Mouse (Mus musculus): ENCODE data around the gene Sfrp5. TPM values are rescaled to one million over a fixed set of nuclear protein-coding genes. Genes with fewer than 3 reads are reported as not detected.

Sfrp5 gene
- total RNA-seq, 2 experiments from 2014 or later, result 5.1 to 6.2 TPM

Other genes with a start within 250 kb of the Sfrp5 start
- gene Mms19, start 221.1 kb downstream of the Sfrp5 start, total RNA-seq (2021), result 10 to 100 TPM; 15.5 to 24.2 TPM
- gene Ubtd1, start 220.5 kb downstream of the Sfrp5 start, total RNA-seq (2021), result 10 to 100 TPM; 17.1 to 20.2 TPM
- gene Ankrd2, start 166.3 kb downstream of the Sfrp5 start, total RNA-seq (2021), result 1 to 10 TPM; 2.2 to 5.9 TPM
- 10 to 100 TPM; 24.6 to 39.9 TPM for gene Hoga1, start 156.6 kb downstream of the Sfrp5 start, total RNA-seq (2021)
- gene 4933411K16Rik, start 150.0 kb downstream of the Sfrp5 start, total RNA-seq (2021), result 1 to 10 TPM in 1 of 2 experiments, under 1 TPM in 1; 0.75 to 1.3 TPM
- 1 to 10 TPM; 6.5 to 9.7 TPM for gene Morn4, start 115.9 kb downstream of the Sfrp5 start, total RNA-seq (2021)
- gene Pi4k2a, start 111.8 kb downstream of the Sfrp5 start, total RNA-seq (2021), result 10 to 100 TPM; 37.0 to 41.3 TPM
- 10 to 100 TPM; 15.9 to 33.2 TPM for gene Avpi1, start 73.2 kb downstream of the Sfrp5 start, total RNA-seq (2021)
- 10 to 100 TPM; 42.0 to 46.4 TPM for gene Marveld1, start 54.9 kb downstream of the Sfrp5 start, total RNA-seq (2021)
- 10 to 100 TPM; 36.9 to 52.9 TPM for gene Zfyve27, start 38.3 kb downstream of the Sfrp5 start, total RNA-seq (2021)
- gene Golga7b, start 45.3 kb upstream of the Sfrp5 start, total RNA-seq (2021), result 1 to 10 TPM in 1 of 2 experiments, under 1 TPM in 1; 0.99 to 2.3 TPM
- 1 to 10 TPM in 1 of 2 experiments, under 1 TPM in 1; 0.63 to 1.3 TPM for gene Crtac1, start 229.5 kb upstream of the Sfrp5 start, total RNA-seq (2021)